Mouse (Mus musculus) heart, embryonic 13.5 days (tissue): ENCODE results near the gene Ccnf. TPM values are rescaled to one million over a fixed set of nuclear protein-coding genes. Genes with fewer than 3 reads are reported as not detected.

Experiments used
- ATAC-seq: fragments of 200-750 bp; cut with Nextera tagmentation; 2 replicates; pipeline ENCODE4 v1.8.0; 2017; ENCODE audit warnings: moderate TSS enrichment; ENCODE audit not compliant: insufficient number of reproducible peaks, low FRiP score, low TSS enrichment; ENCODE audit errors: extremely low read depth
- H3K27ac ChIP-seq: fragments of 300-500 bp; sonication (generic); replicated peaks from 2 replicates; pipeline ENCODE4 v1.5.1; 2015; ENCODE audit warnings: moderate library complexity, mild to moderate bottlenecking, inconsistent platforms
- H3K27me3 ChIP-seq: fragments of 300-500 bp; sonication (generic); replicated peaks from 2 replicates; pipeline ENCODE4 v1.6.1; 2015; ENCODE audit warnings: mild to moderate bottlenecking, inconsistent platforms
- H3K36me3 ChIP-seq: fragments of 300-500 bp; sonication (generic); 2 replicates; pipeline ENCODE4 v1.6.1; 2015; ENCODE audit warnings: mild to moderate bottlenecking, inconsistent platforms
- H3K4me1 ChIP-seq: fragments of 300-500 bp; sonication (generic); 2 replicates; pipeline ENCODE4 v1.6.1; 2015; ENCODE audit warnings: inconsistent platforms
- H3K4me2 ChIP-seq: fragments of 300-500 bp; sonication (generic); 2 replicates; pipeline ENCODE4 v1.6.1; 2015; ENCODE audit warnings: inconsistent platforms, mild to moderate bottlenecking, moderate library complexity
- H3K4me3 ChIP-seq: fragments of 300-500 bp; sonication (generic); 2 replicates; pipeline ENCODE4 v1.5.1; 2015; ENCODE audit warnings: moderate library complexity, mild to moderate bottlenecking, inconsistent platforms
- H3K9ac ChIP-seq: fragments of 300-500 bp; sonication (generic); 2 replicates; pipeline ENCODE4 v1.6.1; 2015; ENCODE audit warnings: inconsistent platforms, mild to moderate bottlenecking, moderate library complexity
- H3K9me3 ChIP-seq: fragments of 300-500 bp; sonication (generic); 2 replicates; pipeline ENCODE4 v1.6.1; 2016; ENCODE audit warnings: inconsistent platforms
- WGBS: fragments of 180-500 bp; shearing (Covaris S2); methylation state at CpG from one replicate; pipeline ENCODE4 v1.1.7; 2015; ENCODE audit warnings: mixed read lengths; 5-methylcytosine and 5-hydroxymethylcytosine counted together
- polyA plus RNA-seq: library from polyadenylated mRNA; unstranded; fragments of >200 nt; fragmentation: Nextera tagmentation; extraction: Ambion mirVana; gene quantifications from 2 replicates; pipeline ENCODE4 v1.2.1, GENCODE M21; 2015

Gene Ccnf
- 37.2 and 38.4 TPM in 2 replicates for polyA plus RNA-seq

DNA sequence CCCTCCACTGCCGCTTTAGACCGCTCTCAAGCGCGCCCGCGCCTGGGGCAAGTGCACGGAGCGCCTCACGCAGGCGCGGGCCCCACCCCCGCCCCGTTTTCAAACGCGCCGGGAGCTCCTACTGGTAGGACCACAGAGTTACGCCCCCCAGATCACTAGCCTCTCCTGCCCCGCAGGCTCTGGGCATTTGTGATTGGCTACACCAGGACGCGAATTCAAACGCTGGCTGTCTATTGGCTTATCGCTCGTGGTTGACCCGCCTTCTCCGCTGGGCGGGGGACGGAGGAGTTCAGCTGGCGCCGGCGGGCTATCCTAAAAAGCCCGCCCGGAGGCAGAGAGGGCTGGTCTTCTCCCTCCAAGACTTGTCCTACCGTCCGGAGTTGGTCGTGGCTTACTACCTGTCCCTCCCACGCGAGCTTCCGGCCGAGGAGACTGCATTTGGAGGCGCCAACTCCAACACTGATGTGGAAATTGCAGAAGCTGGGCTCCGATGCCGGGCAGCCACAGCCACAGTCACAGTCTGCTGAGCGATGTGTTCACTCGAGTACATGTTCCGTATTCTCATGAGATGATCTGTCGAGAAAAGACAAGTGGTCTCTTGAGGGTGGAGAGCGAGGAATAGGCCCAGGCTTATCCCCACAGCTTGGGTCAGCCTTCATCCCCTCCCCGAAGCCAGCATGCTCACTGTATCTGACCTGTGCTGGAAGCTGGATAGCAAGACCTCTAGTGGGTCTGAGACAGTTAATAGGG lies at the start of gene Ccnf:
TSS of gene Ccnf (minus strand) at position 165 of the 750 bp plus-strand sequence.
- H3K9me3 ChIP-seq, result no peaks in the 10 kb centered on the region
- H3K27me3 ChIP-seq, result no peaks in the 10 kb centered on the region
- under 1% methylated on average over 48 of the region's 48 CpGs for WGBS
- ATAC-seq, result peak; percentile 100
- peak within 1 kb of the TSS; percentile 75 for H3K4me2 ChIP-seq
- peak within 1 kb of the TSS; percentile 84 for H3K27ac ChIP-seq
- peak within 1 kb of the TSS; percentile 87 for H3K9ac ChIP-seq
- H3K36me3 ChIP-seq, result peaks cover 27% of the 10 kb centered on the region
- peak within 1 kb of the TSS; percentile 84 for H3K4me3 ChIP-seq
- peaks cover 21% of the 10 kb centered on the region for H3K4me1 ChIP-seq

GRCm38 (mm10) chr17:24300651-24301050 lies 49.4 kb upstream of the Ccnf start:
- Histone ChIP-seq H3K4me2 (no peak overlapping the region), H3K9me3 (peaks cover 3% of the 10 kb centered on the region; the same call in 1 of the 2 replicates), H3K9ac (no peak overlapping the region), H3K27me3 (no peaks in the 10 kb centered on the region), H3K4me1 (peaks cover 11% of the 10 kb centered on the region), H3K27ac (peak overlapping the region; percentile 50), H3K36me3 (no peaks in the 10 kb centered on the region), H3K4me3 (no peak overlapping the region)
- no peak for ATAC-seq
- 25% methylated on average over 4 of the region's 4 CpGs for whole genome bisulfite sequencing

- no peak overlapping the region for H3K27ac ChIP-seq
- WGBS, result 64% methylated on average over 5 of the region's 5 CpGs
- no peaks in the 10 kb centered on the region for H3K9me3 ChIP-seq
- no peak for ATAC-seq
- H3K9ac ChIP-seq, result no peak overlapping the region
- H3K27me3 ChIP-seq, result no peaks in the 10 kb centered on the region
- no peaks in the 10 kb centered on the region for H3K36me3 ChIP-seq
- H3K4me2 ChIP-seq, result no peak overlapping the region
- no peak overlapping the region for H3K4me3 ChIP-seq
- no peaks in the 10 kb centered on the region for H3K4me1 ChIP-seq
Observed at GRCm38 (mm10) chr17:24289338-24289737, 38.1 kb upstream of the Ccnf start.

GRCm38 (mm10) chr17:24288477-24288876 lies 37.2 kb upstream of the Ccnf start:
- no peak for ATAC-seq
- H3K27ac ChIP-seq, result no peak overlapping the region

DNA sequence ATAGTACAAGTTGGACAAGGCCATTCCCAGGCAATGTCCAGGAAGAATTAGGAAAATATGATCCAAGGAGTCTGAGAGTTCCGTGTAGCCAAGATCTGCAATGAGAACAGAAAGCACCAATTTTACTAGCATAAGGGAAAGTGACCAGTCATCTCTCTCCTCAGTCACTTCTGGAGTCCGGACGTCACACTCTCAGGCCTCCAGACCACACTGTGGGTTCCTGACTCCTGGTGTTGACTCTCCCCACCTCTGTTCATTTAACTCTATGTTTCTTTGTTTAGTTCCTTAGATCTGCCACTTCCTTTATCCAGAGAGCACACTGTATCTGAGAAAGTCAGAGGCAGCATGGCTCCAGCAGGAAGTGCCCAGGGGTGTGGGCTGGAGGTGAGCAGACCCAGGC lies 34.4 kb upstream of the Ccnf start:
- H3K36me3 ChIP-seq, result no peaks in the 10 kb centered on the region
- 64% methylated on average over 3 of the region's 3 CpGs for WGBS
- H3K9me3 ChIP-seq, result no peaks in the 10 kb centered on the region
- no peak overlapping the region for H3K4me2 ChIP-seq
- H3K27ac ChIP-seq, result no peak overlapping the region
- no peak overlapping the region for H3K4me3 ChIP-seq
- no peaks in the 10 kb centered on the region for H3K27me3 ChIP-seq
- ATAC-seq, result no peak
- H3K9ac ChIP-seq, result no peak overlapping the region
- H3K4me1 ChIP-seq, result 0 out of 2 replicates have a peak, but pooled peaks cover 4% of the 10 kb centered on the region

More at GRCm38 (mm10) chr17:24288477-24288876, 37.2 kb upstream of the Ccnf start:
- 75% methylated on average over 9 of the region's 9 CpGs for WGBS
- Histone ChIP-seq H3K36me3 (no peaks in the 10 kb centered on the region), H3K27me3 (no peaks in the 10 kb centered on the region), H3K4me2 (no peak overlapping the region), H3K9ac (no peak overlapping the region), H3K4me3 (no peak overlapping the region), H3K4me1 (0 out of 2 replicates have a peak, but pooled peaks cover 1% of the 10 kb centered on the region), H3K9me3 (no peaks in the 10 kb centered on the region)

DNA sequence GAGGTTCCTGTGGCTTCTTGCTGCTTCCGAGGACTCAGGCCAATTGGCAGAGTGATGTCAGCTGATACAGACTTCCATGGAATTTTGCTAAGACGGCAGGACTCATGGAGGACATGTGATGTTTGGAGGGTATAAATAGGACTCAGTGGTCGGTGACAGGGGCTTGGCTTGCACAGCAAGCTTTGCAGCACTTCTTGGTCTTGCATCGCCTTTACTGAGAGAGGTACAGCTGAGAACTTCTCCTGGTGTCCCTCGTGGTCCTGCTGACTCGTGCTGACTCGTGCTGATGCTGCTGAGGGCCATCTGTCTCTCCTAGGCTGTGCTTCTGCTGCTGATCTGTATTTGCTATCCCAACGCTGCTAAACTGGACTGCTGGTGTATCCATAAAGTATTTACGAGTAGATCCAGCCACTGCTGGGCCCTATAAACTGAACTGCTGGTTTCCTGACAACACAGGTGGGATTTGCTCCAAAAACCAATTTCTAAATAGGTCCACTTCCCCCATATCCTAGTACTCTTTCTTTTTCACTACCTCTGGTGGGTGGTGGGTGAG lies 32.1 kb upstream of the Ccnf start:
- Histone ChIP-seq H3K4me1 (0 out of 2 replicates have a peak, but pooled peaks cover 4% of the 10 kb centered on the region), H3K27me3 (no peaks in the 10 kb centered on the region), H3K9me3 (no peaks in the 10 kb centered on the region), H3K4me3 (no peak overlapping the region), H3K4me2 (peak overlapping the region; percentile 14; the same call in 1 of the 2 replicates), H3K27ac (no peak overlapping the region), H3K36me3 (no peaks in the 10 kb centered on the region), H3K9ac (no peak overlapping the region)
- 48% methylated on average over 9 of the region's 9 CpGs for WGBS
- no peak for ATAC-seq

DNA sequence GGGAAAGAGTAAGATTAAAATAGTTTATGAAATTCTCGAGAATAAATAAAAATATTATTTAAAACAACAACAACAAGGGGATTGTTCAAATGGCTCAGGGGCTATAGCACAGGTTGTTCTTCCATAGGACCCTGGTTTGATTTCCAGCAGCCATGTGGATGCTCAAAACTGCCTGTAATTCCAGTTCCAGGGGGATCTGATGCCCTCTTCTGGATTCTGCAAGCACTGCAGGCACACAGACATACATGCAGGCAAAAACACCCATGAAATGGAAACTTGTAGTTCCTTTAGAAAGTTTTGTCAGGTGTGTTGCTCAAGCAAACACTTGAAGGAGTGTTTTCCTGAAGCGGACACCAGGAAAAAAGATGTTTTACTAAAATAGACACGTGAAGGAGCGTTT lies 31.4 kb upstream of the Ccnf start:
- WGBS, result 64% methylated on average over 4 of the region's 4 CpGs
- no peak for ATAC-seq

DNA sequence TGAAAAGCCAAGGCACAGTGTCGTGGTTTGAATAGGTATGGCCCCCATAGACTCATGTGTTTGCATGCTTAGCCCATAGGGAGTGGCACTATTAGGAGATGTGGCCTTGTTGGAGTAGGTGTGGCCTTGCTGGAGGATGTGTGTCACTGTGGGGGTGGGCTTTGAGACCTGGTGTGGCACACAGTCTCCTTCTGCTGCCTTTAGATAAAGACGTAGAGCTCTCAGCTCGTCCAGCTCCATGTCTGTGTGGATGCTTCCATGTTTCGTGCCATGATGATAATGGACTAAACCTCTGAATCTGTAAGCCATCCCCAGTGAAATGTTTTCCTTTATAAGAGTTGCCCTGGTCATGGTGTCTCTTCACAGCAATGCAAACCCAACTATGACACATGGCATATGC lies 28.6 kb upstream of the Ccnf start:
- Histone ChIP-seq H3K27ac (no peak overlapping the region), H3K9me3 (peaks cover 11% of the 10 kb centered on the region; the same call in 1 of the 2 replicates), H3K4me1 (0 out of 2 replicates have a peak, but pooled peaks cover 4% of the 10 kb centered on the region), H3K9ac (no peak overlapping the region), H3K27me3 (no peaks in the 10 kb centered on the region), H3K4me2 (no peak overlapping the region), H3K4me3 (no peak overlapping the region), H3K36me3 (no peaks in the 10 kb centered on the region)
- WGBS, result 64% methylated on average over 4 of the region's 4 CpGs
- ATAC-seq, result no peak

More for the DNA sequence above, 31.4 kb upstream of the Ccnf start:
- no peak overlapping the region for H3K4me2 ChIP-seq
- H3K9ac ChIP-seq, result no peak overlapping the region
- H3K4me3 ChIP-seq, result no peak overlapping the region
- no peak overlapping the region for H3K27ac ChIP-seq
- H3K27me3 ChIP-seq, result no peaks in the 10 kb centered on the region
- peaks cover 2% of the 10 kb centered on the region; the same call in 1 of the 2 replicates for H3K9me3 ChIP-seq
- H3K4me1 ChIP-seq, result 0 out of 2 replicates have a peak, but pooled peaks cover 4% of the 10 kb centered on the region
- no peaks in the 10 kb centered on the region for H3K36me3 ChIP-seq

DNA sequence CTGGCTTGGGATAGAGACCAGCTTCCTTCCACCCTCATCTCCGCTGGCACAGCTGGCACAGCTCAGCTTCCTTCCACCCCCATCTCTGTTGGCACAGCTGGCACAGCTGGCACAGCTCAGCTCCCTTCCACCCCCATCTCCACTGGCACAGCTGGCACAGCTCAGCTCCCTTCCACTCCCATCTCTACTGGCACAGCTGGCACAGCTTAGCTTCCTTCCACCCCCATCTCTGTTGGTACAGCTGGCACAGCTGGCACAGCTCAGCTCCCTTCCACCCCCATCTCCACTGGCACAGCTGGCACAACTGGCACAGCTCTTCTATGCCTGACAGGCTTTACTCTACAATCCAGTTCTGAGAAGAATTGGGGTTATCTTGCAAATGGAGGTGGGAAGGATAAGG lies 15.8 kb upstream of the Ccnf start:
- WGBS, result 85% methylated on average over 1 of the region's 1 CpGs
- no peak overlapping the region for H3K4me2 ChIP-seq
- no peaks in the 10 kb centered on the region; the same call in 1 of the 2 replicates for H3K9me3 ChIP-seq
- no peak overlapping the region for H3K4me3 ChIP-seq
- no peaks in the 10 kb centered on the region for H3K4me1 ChIP-seq
- no peaks in the 10 kb centered on the region for H3K36me3 ChIP-seq
- no peaks in the 10 kb centered on the region for H3K27me3 ChIP-seq
- no peak for ATAC-seq
- no peak overlapping the region for H3K9ac ChIP-seq
- no peak overlapping the region for H3K27ac ChIP-seq

- Histone ChIP-seq H3K36me3 (no peaks in the 10 kb centered on the region), H3K27me3 (no peaks in the 10 kb centered on the region), H3K4me2 (no peak overlapping the region), H3K9ac (no peak overlapping the region), H3K4me3 (no peak overlapping the region), H3K9me3 (no peaks in the 10 kb centered on the region; the same call in 1 of the 2 replicates), H3K4me1 (no peaks in the 10 kb centered on the region), H3K27ac (no peak overlapping the region)
- no peak for ATAC-seq
- 73% methylated on average over 2 of the region's 2 CpGs for WGBS
Observed at GRCm38 (mm10) chr17:24264766-24265165, 13.5 kb upstream of the Ccnf start.

DNA sequence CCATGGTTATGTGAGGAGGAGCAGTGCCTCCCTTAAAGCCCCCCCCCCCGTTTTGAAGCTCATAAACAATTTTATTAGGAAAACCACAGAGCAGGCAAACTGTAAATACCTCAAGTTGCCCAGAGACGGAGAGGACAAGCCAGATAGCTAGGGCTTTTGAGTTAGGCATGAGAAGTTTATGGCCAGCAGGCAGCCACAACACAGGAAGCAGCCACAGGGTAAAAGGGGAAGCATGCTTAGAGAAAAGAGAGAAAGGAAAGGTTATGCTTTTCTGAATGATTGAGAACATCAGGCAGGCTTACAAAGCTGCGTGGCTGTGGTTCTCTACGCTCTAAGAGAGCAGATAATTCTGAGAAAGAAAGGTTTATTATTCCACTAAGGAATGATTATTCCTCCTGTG lies 9.2 kb upstream of the Ccnf start:
- Histone ChIP-seq H3K4me2 (no peak overlapping the region), H3K9me3 (no peaks in the 10 kb centered on the region; the same call in 1 of the 2 replicates), H3K4me1 (no peaks in the 10 kb centered on the region), H3K27me3 (no peaks in the 10 kb centered on the region), H3K4me3 (no peak overlapping the region), H3K9ac (no peak overlapping the region), H3K27ac (no peak overlapping the region), H3K36me3 (no peaks in the 10 kb centered on the region)
- WGBS, result 63% methylated on average over 4 of the region's 4 CpGs
- no peak for ATAC-seq
